Mouse (Mus musculus): ENCODE measurements around the gene Olfr665. TPM values are rescaled to one million over a fixed set of nuclear protein-coding genes. Genes with fewer than 3 reads are reported as not detected.

Olfr665 gene
- not detected for polyA plus RNA-seq (2014; fragmentation: Illumina TruSeq; extraction: RNeasy Lipid Tissue Mini Kit (QIAGEN cat#74804); ENCODE audit: insufficient read depth, low read depth, low replicate concordance)

DNA sequence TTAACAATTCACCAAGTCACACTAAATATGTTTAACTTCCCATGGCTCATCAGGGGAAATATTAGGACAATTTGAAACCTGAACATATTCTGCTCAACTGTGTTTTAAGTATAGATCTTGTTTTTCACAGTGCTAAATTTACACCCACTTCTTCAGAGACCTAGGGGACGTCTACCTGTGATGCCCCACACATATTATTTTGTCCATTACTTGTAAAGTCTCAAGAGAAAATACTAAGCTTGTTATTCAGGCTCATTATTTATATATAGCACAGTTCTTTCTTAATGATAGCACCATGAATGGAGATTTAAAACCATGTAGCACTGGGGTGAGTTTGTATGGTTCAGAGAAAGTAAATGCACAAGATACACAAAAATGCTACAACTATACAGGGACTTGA lies at the start of gene Olfr665:
TSS of gene Olfr665 (plus strand) at position 301 of the 400 bp plus-strand sequence.

DNA sequence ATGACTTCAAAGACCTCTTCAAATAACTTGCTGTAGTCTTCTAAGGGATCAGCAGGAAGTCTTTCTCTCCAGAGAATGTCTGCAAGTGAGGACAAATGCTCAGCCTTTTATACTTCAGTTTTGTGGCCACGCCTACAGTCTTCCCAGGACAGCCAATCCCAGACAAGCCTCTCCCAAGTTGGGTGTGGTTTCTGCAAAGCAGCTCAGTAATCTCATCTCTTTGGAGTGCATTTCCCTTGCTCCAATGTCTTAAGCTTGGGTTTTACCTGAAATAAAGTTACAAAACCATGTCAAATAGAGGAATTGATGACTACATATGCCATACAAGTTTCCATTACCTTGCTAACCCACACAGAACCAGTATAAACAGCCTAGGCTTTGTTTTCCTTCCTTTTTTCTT lies 35.3 kb upstream of the Olfr665 start, which contains the start of gene Usp17lb:
TSS of gene Usp17lb (minus strand) at position 101 of the 400 bp plus-strand sequence.

DNA sequence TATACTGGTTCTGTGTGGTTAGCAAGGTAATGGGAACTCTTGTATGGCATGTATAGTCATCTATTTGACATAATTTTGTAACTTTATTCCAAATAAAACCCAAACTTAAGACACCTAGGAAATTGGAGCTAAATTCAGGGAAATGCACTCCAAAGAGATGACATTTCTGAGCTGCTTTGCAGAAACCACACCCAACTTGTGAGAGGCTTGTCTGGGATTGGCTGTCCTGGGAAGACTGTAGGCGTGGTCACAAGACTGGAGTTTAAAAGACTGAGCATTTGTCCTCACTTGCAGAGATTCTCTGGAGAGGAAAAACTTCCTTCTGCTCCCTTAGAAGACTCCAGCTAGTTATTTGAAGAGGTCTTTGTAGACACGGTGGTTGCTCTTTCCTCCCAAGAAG lies 21.1 kb upstream of the Olfr665 start, which contains the start of gene Usp17la:
TSS of gene Usp17la (plus strand) at position 301 of the 400 bp plus-strand sequence.

DNA sequence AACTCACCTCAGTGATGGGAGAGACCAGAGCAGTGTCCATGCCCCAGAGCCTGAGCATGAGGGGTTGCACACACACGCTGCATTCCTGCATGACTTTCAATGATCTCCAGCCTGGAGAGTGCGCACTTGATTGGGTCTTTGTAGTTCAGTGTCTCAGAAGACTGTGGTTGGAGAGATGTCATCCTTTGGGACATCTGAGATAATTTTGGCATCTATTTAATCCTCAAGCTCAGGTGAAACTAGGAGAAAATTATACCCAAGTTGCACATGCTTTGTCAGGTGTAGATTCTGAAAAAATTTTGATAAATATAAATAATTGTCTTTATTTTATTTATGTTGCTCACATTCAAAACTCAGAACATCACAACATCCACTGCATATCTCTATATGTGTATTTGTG lies 18.0 kb downstream of the Olfr665 start, which contains the start of gene Olfr666:
TSS of gene Olfr666 (minus strand) at position 101 of the 400 bp plus-strand sequence.

DNA sequence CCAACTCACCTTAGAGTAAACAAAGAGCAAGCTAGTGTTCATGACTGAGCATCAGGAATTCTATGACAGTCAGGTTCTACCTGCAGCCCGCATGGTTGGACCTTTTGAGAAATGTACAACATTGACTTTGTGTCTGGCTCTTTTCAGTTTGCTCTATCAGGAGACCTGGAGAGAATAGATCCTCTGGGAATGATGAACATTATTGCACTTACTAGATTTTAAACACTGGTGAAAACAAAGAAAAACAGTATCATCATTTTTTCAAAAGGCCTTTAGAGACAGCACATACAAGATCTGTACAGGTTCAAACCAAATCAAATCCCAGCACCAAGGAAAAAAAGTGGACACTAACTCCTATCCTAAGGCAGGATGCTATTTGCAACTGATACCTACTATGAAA lies 43.6 kb downstream of the Olfr665 start, which contains the start of gene Olfr667:
TSS of gene Olfr667 (minus strand) at position 101 of the 400 bp plus-strand sequence.

DNA sequence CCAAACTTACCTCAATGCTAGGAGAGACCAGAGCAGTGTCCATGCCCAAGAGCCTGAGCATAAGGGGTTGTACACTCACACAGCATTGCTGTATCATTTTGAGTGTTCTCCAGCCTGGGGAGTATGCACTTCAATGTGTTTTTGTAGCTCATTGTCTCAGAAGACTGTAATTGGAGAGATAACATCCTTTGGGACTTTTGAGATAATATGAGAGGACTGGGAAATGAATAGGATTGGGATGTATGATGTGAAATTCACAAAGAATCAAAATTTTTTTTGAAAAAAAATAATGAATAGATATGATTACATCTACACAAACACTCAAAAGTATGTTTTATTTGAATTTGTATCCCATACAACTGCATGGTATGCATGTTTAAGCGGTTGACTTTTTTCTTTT lies 50.1 kb downstream of the Olfr665 start, which contains the start of gene Olfr668:
TSS of gene Olfr668 (minus strand) at position 101 of the 400 bp plus-strand sequence.

Other genes starting within 250 kb of the Olfr665 start
- gene Olfr658, start 230.7 kb upstream of the Olfr665 start, polyA plus RNA-seq (2014; fragmentation: Illumina TruSeq; extraction: RNeasy Lipid Tissue Mini Kit (QIAGEN cat#74804); ENCODE audit: insufficient read depth, low read depth, low replicate concordance): not detected
- not detected for gene Olfr659, start 211.3 kb upstream of the Olfr665 start, polyA plus RNA-seq (2014; fragmentation: Illumina TruSeq; extraction: RNeasy Lipid Tissue Mini Kit (QIAGEN cat#74804); ENCODE audit: insufficient read depth, low read depth, low replicate concordance)
- gene Olfr661, start 191.5 kb upstream of the Olfr665 start, polyA plus RNA-seq (2014; fragmentation: Illumina TruSeq; extraction: RNeasy Lipid Tissue Mini Kit (QIAGEN cat#74804); ENCODE audit: insufficient read depth, low read depth, low replicate concordance): not detected
- gene Usp17le, start 100.6 kb upstream of the Olfr665 start, polyA plus RNA-seq (2014; fragmentation: Illumina TruSeq; extraction: RNeasy Lipid Tissue Mini Kit (QIAGEN cat#74804); ENCODE audit: insufficient read depth, low read depth, low replicate concordance): not detected
- gene Usp17lb, start 35.4 kb upstream of the Olfr665 start, polyA plus RNA-seq (2014; fragmentation: Illumina TruSeq; extraction: RNeasy Lipid Tissue Mini Kit (QIAGEN cat#74804); ENCODE audit: insufficient read depth, low read depth, low replicate concordance): not detected
- not detected for gene Usp17la, start 21.0 kb upstream of the Olfr665 start, polyA plus RNA-seq (2014; fragmentation: Illumina TruSeq; extraction: RNeasy Lipid Tissue Mini Kit (QIAGEN cat#74804); ENCODE audit: insufficient read depth, low read depth, low replicate concordance)
- gene Olfr666, start 17.9 kb downstream of the Olfr665 start, polyA plus RNA-seq (2014; fragmentation: Illumina TruSeq; extraction: RNeasy Lipid Tissue Mini Kit (QIAGEN cat#74804); ENCODE audit: insufficient read depth, low read depth, low replicate concordance): not detected
- gene Olfr667, start 43.5 kb downstream of the Olfr665 start, polyA plus RNA-seq (2014; fragmentation: Illumina TruSeq; extraction: RNeasy Lipid Tissue Mini Kit (QIAGEN cat#74804); ENCODE audit: insufficient read depth, low read depth, low replicate concordance): not detected
- gene Olfr668, start 50.0 kb downstream of the Olfr665 start, polyA plus RNA-seq (2014; fragmentation: Illumina TruSeq; extraction: RNeasy Lipid Tissue Mini Kit (QIAGEN cat#74804); ENCODE audit: insufficient read depth, low read depth, low replicate concordance): not detected
- not detected for gene Olfr669, start 56.2 kb downstream of the Olfr665 start, polyA plus RNA-seq (2014; fragmentation: Illumina TruSeq; extraction: RNeasy Lipid Tissue Mini Kit (QIAGEN cat#74804); ENCODE audit: insufficient read depth, low read depth, low replicate concordance)
- gene Olfr670, start 84.6 kb downstream of the Olfr665 start, polyA plus RNA-seq (2014; fragmentation: Illumina TruSeq; extraction: RNeasy Lipid Tissue Mini Kit (QIAGEN cat#74804); ENCODE audit: insufficient read depth, low read depth, low replicate concordance): not detected
- gene Olfr671, start 101.1 kb downstream of the Olfr665 start, polyA plus RNA-seq (2014; fragmentation: Illumina TruSeq; extraction: RNeasy Lipid Tissue Mini Kit (QIAGEN cat#74804); ENCODE audit: insufficient read depth, low read depth, low replicate concordance): not detected
- gene Olfr672, start 124.0 kb downstream of the Olfr665 start, polyA plus RNA-seq (2014; fragmentation: Illumina TruSeq; extraction: RNeasy Lipid Tissue Mini Kit (QIAGEN cat#74804); ENCODE audit: insufficient read depth, low read depth, low replicate concordance): not detected
- not detected for gene Olfr675, start 150.4 kb downstream of the Olfr665 start, polyA plus RNA-seq (2014; fragmentation: Illumina TruSeq; extraction: RNeasy Lipid Tissue Mini Kit (QIAGEN cat#74804); ENCODE audit: insufficient read depth, low read depth, low replicate concordance)
- not detected for gene Olfr676, start 154.7 kb downstream of the Olfr665 start, polyA plus RNA-seq (2014; fragmentation: Illumina TruSeq; extraction: RNeasy Lipid Tissue Mini Kit (QIAGEN cat#74804); ENCODE audit: insufficient read depth, low read depth, low replicate concordance)
- gene Olfr677, start 173.3 kb downstream of the Olfr665 start, polyA plus RNA-seq (2014; fragmentation: Illumina TruSeq; extraction: RNeasy Lipid Tissue Mini Kit (QIAGEN cat#74804); ENCODE audit: insufficient read depth, low read depth, low replicate concordance): not detected
- not detected for gene Olfr678, start 186.4 kb downstream of the Olfr665 start, polyA plus RNA-seq (2014; fragmentation: Illumina TruSeq; extraction: RNeasy Lipid Tissue Mini Kit (QIAGEN cat#74804); ENCODE audit: insufficient read depth, low read depth, low replicate concordance)
- not detected for gene Olfr679, start 203.2 kb downstream of the Olfr665 start, polyA plus RNA-seq (2014; fragmentation: Illumina TruSeq; extraction: RNeasy Lipid Tissue Mini Kit (QIAGEN cat#74804); ENCODE audit: insufficient read depth, low read depth, low replicate concordance)
- not detected for gene Olfr680-ps1, start 214.8 kb downstream of the Olfr665 start, polyA plus RNA-seq (2014; fragmentation: Illumina TruSeq; extraction: RNeasy Lipid Tissue Mini Kit (QIAGEN cat#74804); ENCODE audit: insufficient read depth, low read depth, low replicate concordance)
- gene Olfr681, start 238.8 kb downstream of the Olfr665 start, polyA plus RNA-seq (2014; fragmentation: Illumina TruSeq; extraction: RNeasy Lipid Tissue Mini Kit (QIAGEN cat#74804); ENCODE audit: insufficient read depth, low read depth, low replicate concordance): not detected

Data from lung, adult 10 weeks (tissue).